Mouse (Mus musculus) v-Abl transformed pro-B cells (cell line): ENCODE results near the gene Gm10272.

Experiments used
- in situ Hi-C, 2 experiments: fragments of 400-800 bp; cut with MboI; formaldehyde crosslinking; loops; one replicate each; pipeline ENCODE4 v1.15.1; 2025; ENCODE audit not compliant: unreplicated experiment in 2 of 2

Gm10272 gene

DNA sequence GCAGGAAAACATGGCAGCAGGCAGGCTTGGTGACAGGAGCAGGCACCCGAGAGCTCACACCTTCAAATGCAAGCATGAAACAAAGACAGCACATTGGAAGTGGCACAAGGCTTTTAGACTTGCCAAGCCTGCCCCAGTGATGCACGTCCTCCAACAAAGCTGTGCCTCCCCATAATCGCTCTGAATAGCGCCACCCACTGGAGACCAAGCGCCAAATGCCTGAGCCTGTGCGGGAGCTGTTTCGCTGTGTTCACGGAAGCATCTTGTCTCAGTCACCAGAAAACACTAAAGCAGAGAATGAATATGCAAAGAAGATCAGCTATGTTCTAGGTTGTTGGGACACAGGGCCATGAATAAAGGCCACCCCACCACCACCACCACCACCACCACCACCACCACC is 18.4 kb downstream of the Gm10272 start:
- in situ Hi-C loops, result no loop called here

DNA sequence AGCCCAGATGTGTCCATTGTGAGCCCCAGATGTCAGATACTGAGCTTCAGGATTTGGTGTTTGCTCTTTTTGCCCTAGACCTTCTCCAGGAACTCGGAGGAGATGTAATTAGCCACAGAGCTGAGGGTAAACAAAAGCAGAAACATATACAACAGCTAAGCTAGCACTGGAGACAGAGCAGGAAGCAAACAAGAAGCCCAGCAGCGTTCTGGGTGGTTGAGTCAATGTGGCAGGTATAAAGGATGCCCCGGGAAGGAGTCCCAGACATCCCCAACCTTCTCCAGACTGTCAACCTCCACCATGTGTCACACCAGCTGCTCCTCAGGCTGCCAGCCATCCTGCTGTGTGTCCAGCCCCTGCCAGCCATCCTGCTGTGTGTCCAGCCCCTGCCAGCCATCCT is 19.8 kb downstream of the Gm10272 start, which contains the start of gene Gm10100:
Gene Gm10100 (plus strand): TSS at position 301 of the 400 bp plus-strand sequence.
- in situ Hi-C loops, result no loop called here

DNA sequence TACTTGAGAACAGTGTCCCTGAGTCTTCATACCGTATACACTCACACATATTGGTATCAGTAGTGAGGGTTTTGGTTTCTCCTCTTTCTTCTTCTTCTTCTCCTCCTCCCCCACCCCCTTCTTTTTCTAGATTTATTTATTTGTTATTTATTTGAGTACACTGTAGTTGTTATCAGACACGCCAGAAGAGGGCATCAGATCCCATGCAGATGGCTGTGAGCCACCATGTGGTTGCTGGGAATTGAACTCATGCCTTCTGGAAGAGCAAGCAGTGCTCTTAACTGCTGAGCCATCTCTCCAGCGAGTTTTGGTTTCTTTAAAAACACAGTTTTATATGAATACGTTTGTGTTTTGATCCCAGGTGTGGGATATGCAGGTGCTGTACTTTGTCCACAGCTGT is 21.9 kb downstream of the Gm10272 start:
- in situ Hi-C loops, result no loop called here

DNA sequence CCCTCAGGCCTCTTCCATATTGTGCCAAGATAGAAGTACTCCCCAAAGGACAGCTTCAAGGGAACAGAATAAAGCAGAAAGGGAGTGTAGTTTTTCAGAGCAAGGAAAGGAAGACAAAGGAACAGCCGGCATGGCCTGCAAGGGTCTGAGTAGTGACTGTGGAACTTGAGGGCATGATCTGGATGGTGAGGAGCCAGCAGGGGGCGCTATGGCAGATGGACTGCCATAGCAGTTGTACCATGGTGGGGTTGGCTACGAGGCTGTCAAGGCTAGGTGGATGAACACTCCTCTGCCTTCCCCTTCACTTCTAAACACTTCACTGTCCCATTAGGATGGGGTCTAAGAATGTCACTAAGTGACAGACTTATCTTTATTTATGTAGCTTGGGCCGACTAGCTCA is 22.8 kb downstream of the Gm10272 start:
- in situ Hi-C loops, result no loop called here

DNA sequence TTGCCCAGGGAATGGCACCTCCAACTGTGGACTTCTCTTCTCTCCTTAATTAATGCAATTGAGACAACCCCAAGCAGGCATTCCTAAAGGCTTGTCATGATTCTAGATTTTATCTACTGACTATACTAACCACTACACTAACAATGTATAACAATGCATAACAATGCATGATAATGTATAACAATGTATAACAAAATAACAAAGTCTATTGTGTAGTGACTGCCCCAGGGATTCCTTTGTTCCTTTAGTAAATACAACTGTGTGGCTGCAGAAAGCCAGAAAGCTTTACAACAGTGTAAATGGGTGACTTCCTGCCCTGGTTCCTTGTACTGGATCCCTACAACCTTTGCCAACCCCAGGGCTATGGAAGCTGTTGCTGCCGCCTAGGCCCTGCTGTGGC is 29.5 kb downstream of the Gm10272 start:
- in situ Hi-C loops, result no loop called here

DNA sequence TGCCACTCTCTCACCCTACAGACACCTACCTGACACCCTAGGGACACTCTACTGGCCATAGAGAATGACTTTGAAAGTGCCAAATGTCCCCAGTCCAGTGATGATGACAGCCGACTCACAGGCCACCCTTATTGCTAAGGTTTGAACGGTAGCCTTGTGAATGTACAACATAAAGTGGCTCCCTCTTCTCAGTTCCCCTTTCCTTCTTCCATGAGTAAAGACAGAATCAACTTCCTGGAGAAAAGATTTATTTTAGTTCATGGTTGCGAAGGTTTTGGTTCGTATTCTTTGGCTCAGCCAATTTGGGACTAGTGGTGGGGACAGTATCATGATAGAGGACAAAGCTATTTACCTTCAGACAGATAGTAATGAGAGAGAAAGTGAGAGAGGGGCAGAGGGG is 32.5 kb downstream of the Gm10272 start:
- in situ Hi-C loops, result no loop called here

DNA sequence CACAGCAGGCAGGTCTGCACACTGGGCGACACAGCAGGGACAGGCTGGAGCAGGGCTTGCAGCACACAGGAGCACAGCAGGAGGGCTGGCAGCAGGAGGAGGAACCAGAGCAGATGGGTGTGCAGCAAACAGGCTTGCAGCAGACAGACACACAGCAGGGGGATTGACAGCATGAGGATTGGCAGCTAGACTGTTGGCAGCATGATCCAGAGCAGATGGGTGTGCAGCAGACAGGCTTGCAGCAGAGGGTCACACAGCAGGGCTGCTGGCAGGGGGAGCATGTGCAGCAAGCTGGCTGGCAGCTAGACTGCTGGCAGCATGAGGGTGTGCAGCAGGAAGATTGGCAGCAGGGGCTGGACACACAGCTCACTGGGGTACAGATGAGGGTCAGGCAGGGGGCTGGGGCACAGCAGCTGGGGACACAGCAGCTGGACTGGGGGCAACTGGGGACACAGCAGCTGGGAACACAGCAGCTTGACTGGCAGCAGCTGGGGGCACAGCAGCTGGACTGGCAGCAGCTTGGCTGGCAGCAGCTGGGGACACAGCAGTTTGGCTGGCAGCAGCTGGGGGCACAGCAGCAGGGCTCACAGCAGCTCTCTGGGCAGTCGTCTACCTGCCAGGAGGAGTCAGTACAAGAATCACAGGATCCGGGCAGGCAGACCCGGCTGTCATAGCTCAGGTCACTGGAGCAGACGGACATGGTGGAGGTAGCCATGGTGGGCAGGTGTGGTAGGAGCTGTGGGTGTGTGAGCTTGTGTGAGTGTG is 35.7 kb downstream of the Gm10272 start, which contains the start of gene Gm18596:
Gene Gm18596 (minus strand): TSS at position 715 of the 765 bp plus-strand sequence.
- in situ Hi-C loops, result loop anchor here (10.0 kb wide), 1 partner anchor 107 kb away; no protein-coding TSS in a partner anchor

DNA sequence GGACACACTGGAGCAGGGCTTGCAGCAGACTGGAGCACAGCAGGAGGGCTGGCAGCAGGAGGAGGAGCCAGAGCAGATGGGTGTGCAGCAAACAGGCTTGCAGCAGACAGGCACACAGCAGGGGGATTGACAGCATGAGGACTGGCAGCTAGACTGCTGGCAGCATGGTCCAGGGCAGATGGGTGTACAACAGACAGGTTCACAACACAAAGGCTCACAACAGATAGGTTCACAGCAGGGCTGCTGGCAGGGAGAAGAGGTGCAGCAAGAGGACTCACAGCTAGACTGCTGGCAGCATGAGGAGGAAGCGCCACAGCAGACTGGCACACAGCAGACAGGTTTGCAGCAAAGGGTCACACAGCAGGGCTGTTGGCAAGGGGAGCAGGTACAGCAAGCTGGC is 44.3 kb downstream of the Gm10272 start:
- in situ Hi-C loops, result loop anchor here in 1 of 2 experiments (10.0 kb wide), 1 partner anchor 236 kb away; the partner anchor contains the start of gene Fam207a

DNA sequence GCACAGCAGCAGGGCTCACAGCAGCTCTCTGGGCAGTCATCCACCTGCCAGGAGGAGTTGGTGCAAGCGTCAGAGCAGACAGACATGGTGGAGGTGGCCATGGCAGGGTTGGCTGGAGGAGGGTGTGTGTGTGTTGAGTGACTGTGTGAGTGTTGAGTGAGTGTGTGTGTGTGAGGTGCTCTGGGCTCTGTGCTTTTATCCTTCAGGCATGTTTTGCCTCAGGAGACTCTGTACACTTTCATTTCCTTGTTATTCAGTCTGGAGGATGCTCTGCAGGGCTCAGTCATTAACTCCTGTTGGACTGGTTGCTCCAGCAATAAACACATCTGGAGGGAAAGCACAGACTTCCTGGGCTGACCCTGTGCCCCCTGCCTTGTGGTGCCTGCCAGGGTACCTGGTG is 44.8 kb downstream of the Gm10272 start, which contains the start of gene Gm9736:
Gene Gm9736 (minus strand): TSS at position 101 of the 400 bp plus-strand sequence.
- in situ Hi-C loops, result loop anchor here in 1 of 2 experiments (10.0 kb wide), 1 partner anchor 236 kb away; the partner anchor contains the start of gene Fam207a

DNA sequence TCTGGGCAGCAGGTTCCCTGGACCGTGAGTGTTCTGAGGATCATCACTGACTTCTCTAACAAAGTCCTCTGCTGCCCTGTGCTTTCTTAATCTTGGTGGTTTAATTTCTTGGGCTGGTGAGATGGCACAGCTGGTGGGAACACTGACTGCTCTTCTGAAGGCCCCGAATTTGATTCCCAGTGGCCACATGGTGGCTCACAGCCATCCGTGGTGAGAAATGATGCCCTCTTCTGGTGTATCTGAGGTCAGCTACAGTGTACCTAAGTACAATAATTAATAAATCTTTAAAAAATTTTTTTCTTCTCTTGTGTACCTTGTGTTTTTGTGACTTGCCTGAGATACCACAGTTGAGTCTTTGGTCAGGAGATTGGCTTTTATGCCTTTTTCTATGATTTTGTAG is 45.9 kb downstream of the Gm10272 start:
- in situ Hi-C loops, result loop anchor here in 1 of 2 experiments (10.0 kb wide), 1 partner anchor 238 kb away; the partner anchor contains the start of gene Fam207a

DNA sequence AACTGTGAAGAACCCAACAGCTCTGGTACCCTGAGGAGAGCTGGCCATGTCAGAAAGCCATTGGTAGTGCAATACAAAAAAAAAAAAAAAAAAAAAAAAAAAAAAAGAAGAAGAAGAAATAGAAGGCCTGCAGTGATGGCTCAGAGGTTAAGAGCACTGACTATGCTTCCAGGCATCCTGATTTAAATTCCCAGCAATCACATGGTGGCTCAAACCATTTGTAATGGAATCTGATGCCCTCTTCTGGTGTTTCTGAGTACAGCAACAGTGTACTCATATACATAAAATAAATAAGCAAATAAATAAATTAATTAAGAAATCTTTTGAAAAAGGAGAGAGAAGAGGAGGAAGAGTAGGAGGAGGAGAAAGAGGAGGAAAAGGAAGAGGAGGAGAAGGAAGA is 47.0 kb downstream of the Gm10272 start:
- in situ Hi-C loops, result loop anchor here in 1 of 2 experiments (10.0 kb wide), 1 partner anchor 239 kb away; the partner anchor contains the start of gene Fam207a
